Mouse (Mus musculus) midbrain, embryonic 11.5 days (tissue): Measurements from ENCODE around the gene Hapln4. TPM values are rescaled to one million over a fixed set of nuclear protein-coding genes. Genes with fewer than 3 reads are reported as not detected.

Experiments used
- ATAC-seq: fragments of 200-750 bp; cut with Nextera tagmentation; 2 replicates; pipeline ENCODE4 v1.8.0; 2017; ENCODE audit warnings: moderate TSS enrichment, moderate library complexity; ENCODE audit not compliant: low FRiP score
- DNase-seq: peaks from one replicate; pipeline ENCODE4 v3.0.0; 2015; ENCODE audit warnings: low spot score; ENCODE audit errors: missing footprints
- H3K27ac ChIP-seq: fragments of 300-500 bp; sonication (generic); 2 replicates; pipeline ENCODE4 v1.5.1; 2014; ENCODE audit warnings: low read depth, low read length
- H3K27me3 ChIP-seq: fragments of 300-500 bp; sonication (generic); 2 replicates; pipeline ENCODE4 v1.6.1; 2014; ENCODE audit warnings: mild to moderate bottlenecking, low read length, moderate library complexity, mixed read lengths; ENCODE audit not compliant: control insufficient read depth, insufficient read depth
- H3K36me3 ChIP-seq: fragments of 300-500 bp; sonication (generic); 2 replicates; pipeline ENCODE4 v1.6.1; 2014; ENCODE audit warnings: mild to moderate bottlenecking, low read length, moderate library complexity, mixed read lengths; ENCODE audit not compliant: control insufficient read depth, insufficient read depth
- H3K4me1 ChIP-seq: fragments of 300-500 bp; sonication (generic); 2 replicates; pipeline ENCODE4 v1.6.1; 2014; ENCODE audit warnings: low read length; ENCODE audit not compliant: control insufficient read depth, insufficient read depth
- H3K4me2 ChIP-seq: fragments of 300-500 bp; sonication (generic); 2 replicates; pipeline ENCODE4 v1.6.1; 2014; ENCODE audit warnings: mild to moderate bottlenecking, moderate library complexity
- H3K4me3 ChIP-seq: fragments of 300-500 bp; sonication (generic); 2 replicates; pipeline ENCODE4 v1.5.1; 2014; ENCODE audit warnings: low read depth, low read length
- H3K9ac ChIP-seq: fragments of 300-500 bp; sonication (generic); 2 replicates; pipeline ENCODE4 v1.6.1; 2014; ENCODE audit warnings: low read length
- H3K9me3 ChIP-seq: fragments of 300-500 bp; sonication (generic); 2 replicates; pipeline ENCODE4 v1.6.1; 2016; ENCODE audit warnings: low read length; ENCODE audit not compliant: control insufficient read depth
- WGBS: fragments of 180-500 bp; shearing (Covaris S2); extraction: QIAGEN DNeasy Blood & Tissue Kit; methylation state at CpG from one replicate; pipeline ENCODE4 v1.1.7; 2014; 5-methylcytosine and 5-hydroxymethylcytosine counted together
- polyA plus RNA-seq: library from polyadenylated mRNA; unstranded; fragments of >200 nt; fragmentation: Nextera tagmentation; extraction: Ambion mirVana; gene quantifications from 2 replicates; pipeline ENCODE4 v1.2.1, GENCODE M21; 2014

The Hapln4 gene
- polyA plus RNA-seq, 1 experiment from 2014 or later: 0.22 TPM

DNA sequence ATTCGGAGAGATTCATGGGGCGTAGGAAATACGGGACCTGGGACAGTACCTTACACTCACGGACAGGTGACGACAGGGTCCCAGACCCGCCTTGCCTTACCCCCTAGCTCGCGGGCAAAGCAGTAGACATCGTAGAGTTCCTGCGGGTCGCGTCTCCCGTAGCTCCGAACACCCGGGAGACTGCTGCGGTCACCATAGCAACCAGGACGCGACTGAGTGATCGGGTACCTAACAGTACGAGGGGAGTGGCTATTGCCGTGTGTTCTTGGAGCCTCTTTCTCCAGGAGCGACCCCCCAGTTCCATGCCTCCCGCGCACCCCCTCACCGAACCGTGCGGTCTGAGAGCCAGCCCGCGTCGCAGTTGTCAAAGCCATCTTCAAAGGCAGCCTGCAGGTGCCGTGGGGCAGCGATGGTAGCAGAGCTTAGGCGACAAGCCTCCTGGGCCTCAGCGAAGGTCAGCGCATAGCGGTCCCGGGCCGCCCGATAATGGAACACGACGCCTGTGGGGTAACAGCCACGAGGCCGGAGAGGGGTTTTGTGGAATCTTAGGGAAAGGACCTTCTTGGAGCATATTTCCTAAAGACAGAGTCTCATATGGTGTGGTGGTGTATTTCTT lies 29.3 kb downstream of the Hapln4 start:
- peak; percentile 42; the same call in 1 of the 2 replicates for ATAC-seq
- DNase-seq: peak; percentile 91
- peaks cover 54% of the 10 kb centered on the region for H3K27me3 ChIP-seq
- H3K4me3 ChIP-seq: no peak overlapping the region
- H3K27ac ChIP-seq: no peak overlapping the region
- H3K9ac ChIP-seq: no peak overlapping the region
- 7% methylated on average over 42 of the region's 43 CpGs for WGBS
- no peak overlapping the region for H3K4me2 ChIP-seq
- H3K9me3 ChIP-seq: no peaks in the 10 kb centered on the region
- H3K36me3 ChIP-seq: peaks cover 9% of the 10 kb centered on the region; the same call in 1 of the 2 replicates
- peaks cover 6% of the 10 kb centered on the region for H3K4me1 ChIP-seq

DNA sequence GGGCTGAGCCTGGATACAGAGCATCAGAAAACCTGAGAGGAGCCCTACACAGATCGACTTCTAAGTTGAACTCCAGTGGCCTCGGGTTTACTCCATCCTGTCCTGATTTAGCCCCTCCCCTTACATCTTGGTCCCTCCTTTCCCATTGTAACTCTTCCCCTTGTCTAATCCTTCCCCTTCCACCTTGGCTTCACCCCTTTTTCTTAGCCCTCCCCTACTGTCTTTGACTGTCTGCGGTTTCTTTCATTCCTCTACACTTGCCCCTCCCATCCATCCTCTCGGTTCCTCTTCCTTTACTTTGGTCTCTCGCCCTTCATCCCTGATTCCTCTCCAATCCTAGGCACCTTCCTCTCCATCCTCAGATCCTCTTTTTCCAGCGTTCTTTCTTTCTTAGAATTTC lies 31.2 kb downstream of the Hapln4 start:
- H3K27ac ChIP-seq: no peak overlapping the region
- no peaks in the 10 kb centered on the region for H3K9me3 ChIP-seq
- DNase-seq (peak; percentile 60), ATAC-seq (no peak)
- H3K4me1 ChIP-seq: peaks cover 17% of the 10 kb centered on the region
- H3K4me3 ChIP-seq: no peak overlapping the region
- 16% methylated on average over 6 of the region's 6 CpGs for WGBS
- peaks cover 54% of the 10 kb centered on the region for H3K27me3 ChIP-seq
- no peak overlapping the region for H3K4me2 ChIP-seq
- H3K36me3 ChIP-seq: peaks cover 9% of the 10 kb centered on the region; the same call in 1 of the 2 replicates
- H3K9ac ChIP-seq: no peak overlapping the region

DNA sequence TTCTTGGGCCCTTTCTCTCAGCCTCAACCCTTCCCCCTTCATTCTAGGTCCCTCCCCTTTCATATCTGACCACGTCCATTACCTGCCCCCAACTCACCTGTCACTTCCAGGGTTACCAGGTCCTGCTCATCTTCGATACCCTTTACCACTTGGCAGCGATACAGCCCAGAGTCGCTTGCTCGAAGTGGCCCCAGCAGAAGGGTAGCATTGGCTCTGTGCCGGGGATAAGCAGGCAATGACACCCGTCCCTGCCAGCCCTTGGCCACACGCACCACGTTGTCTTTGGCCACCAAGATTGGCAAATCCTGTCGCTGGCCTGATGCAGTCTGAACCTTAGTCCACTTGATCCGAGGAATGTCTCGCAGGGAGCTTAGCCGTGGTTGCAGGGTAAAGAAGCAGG lies 31.6 kb downstream of the Hapln4 start:
- DNase-seq (peak; percentile 35), ATAC-seq (no peak)
- no peak overlapping the region for H3K4me2 ChIP-seq
- peaks cover 7% of the 10 kb centered on the region; the same call in 1 of the 2 replicates for H3K36me3 ChIP-seq
- no peak overlapping the region for H3K4me3 ChIP-seq
- H3K9me3 ChIP-seq: no peaks in the 10 kb centered on the region
- H3K9ac ChIP-seq: no peak overlapping the region
- peaks cover 17% of the 10 kb centered on the region for H3K4me1 ChIP-seq
- 67% methylated on average over 13 of the region's 13 CpGs for WGBS
- H3K27ac ChIP-seq: no peak overlapping the region
- peaks cover 54% of the 10 kb centered on the region for H3K27me3 ChIP-seq

DNA sequence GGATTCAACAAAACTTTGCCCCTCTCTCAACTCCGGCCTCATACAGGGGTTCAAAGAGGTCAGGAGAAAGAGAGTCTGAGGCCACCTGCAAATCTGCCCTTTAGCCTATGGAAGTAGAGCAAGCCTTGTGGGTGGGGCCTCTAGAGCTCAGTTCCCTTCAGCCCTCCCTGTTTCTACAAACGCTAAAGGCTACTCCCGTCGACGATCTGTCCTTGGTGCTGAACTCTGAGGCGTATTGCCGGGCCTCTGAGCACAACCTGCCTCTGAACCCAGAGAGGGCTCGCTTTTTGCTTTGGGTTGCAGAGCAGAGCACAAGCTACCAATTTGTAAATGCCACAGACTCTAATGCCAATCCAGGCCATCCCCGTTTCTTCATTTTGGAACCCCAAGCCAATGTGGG lies 34.4 kb downstream of the Hapln4 start:
- Histone ChIP-seq H3K4me3 (no peak overlapping the region), H3K4me1 (peaks cover 13% of the 10 kb centered on the region), H3K4me2 (peak overlapping the region; percentile 8; the same call in 1 of the 2 replicates), H3K27me3 (peaks cover 33% of the 10 kb centered on the region), H3K36me3 (no peaks in the 10 kb centered on the region), H3K27ac (no peak overlapping the region), H3K9ac (no peak overlapping the region; the same call in 1 of the 2 replicates), H3K9me3 (no peaks in the 10 kb centered on the region)
- no peak for DNase-seq
- no peak for ATAC-seq
- 7% methylated on average over 9 of the region's 9 CpGs for WGBS

DNA sequence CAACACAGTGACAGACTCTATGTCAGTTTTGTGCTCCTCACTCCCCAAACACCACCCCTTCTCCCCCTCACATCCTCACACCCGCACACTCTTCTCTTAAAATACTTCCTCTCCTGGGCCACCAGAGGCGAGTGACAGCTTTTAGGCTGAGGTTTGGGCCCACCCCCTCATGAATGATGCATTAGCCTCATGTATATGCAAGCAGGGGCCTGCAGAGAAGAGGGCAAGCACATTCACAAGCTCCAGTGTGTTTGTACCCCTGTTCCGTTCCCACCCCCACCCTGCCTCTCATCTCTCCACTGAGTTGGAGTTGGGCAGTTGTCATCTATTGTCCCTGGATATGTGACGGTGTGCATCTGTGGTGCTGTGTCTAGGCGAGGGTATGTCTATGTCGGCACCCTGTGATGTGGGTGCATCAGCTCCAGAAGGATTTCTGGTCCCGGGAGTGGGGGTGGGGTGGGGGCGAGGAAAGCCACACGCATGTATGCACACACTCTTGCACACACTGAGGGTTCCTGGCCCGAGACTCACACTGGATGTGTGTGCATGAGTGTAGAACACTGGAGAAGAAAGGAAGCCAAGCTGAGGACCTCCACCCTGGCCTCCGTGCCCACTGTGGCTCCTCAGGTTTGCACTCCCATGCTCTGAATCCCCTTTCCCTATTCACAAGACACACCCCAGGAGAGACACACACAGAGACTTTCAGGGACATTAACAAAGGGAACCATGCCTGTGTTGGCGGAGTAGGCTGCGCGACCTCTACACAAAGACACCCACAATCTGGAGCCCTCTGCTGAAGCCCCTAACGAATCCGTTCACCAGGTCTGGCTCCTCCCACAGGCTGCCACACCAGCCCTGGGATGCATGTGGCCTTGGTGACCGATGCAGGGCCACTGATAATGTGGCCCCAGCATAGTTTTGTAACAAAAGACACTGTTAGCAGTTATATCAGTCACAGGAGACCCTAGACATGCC lies 35.8 kb downstream of the Hapln4 start:
- DNase-seq: peak; percentile 93
- peaks cover 19% of the 10 kb centered on the region for H3K27me3 ChIP-seq
- peak overlapping the region; percentile 81 for H3K9ac ChIP-seq
- H3K4me1 ChIP-seq: peaks cover 11% of the 10 kb centered on the region; the same call in 1 of the 2 replicates
- H3K4me3 ChIP-seq: peak overlapping the region; percentile 53
- no peaks in the 10 kb centered on the region for H3K36me3 ChIP-seq
- H3K27ac ChIP-seq: peak overlapping the region; percentile 80
- peak overlapping the region; percentile 80 for H3K4me2 ChIP-seq
- no peaks in the 10 kb centered on the region for H3K9me3 ChIP-seq
- peak; percentile 88 for ATAC-seq
- 6% methylated on average over 17 of the region's 17 CpGs for WGBS

DNA sequence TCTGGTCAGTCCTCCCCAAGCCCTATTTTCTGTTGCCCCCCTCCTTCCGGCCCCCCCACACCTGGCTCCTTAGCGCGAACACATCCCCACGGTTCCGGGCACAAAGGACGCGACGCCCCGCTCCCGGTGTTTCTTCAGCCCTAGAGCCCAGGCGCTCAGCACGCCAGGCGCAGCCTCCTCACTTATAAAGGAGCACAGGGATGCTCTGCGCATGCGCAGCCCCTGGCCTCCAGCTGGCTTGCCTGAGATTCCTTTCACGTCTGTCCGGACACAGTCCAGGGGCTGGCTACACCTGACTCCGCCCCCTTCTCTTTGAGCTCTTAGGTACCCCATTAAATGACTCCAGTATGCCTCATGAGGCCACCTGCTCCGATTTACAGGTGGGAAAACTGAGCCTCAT lies 37.4 kb downstream of the Hapln4 start, which contains the start of gene Ncan:
Ncan (minus strand) TSS at position 207 of the 400 bp plus-strand sequence.
- H3K36me3 ChIP-seq: no peaks in the 10 kb centered on the region
- H3K27me3 ChIP-seq: peaks cover 5% of the 10 kb centered on the region; the same call in 1 of the 2 replicates
- H3K9me3 ChIP-seq: no peaks in the 10 kb centered on the region
- peaks cover 11% of the 10 kb centered on the region; the same call in 1 of the 2 replicates for H3K4me1 ChIP-seq
- DNase-seq (peak; percentile 98), ATAC-seq (peak; percentile 79)
- peak within 1 kb of the TSS; percentile 81 for H3K9ac ChIP-seq
- peak within 1 kb of the TSS; percentile 80 for H3K4me2 ChIP-seq
- peak within 1 kb of the TSS; percentile 80 for H3K27ac ChIP-seq
- H3K4me3 ChIP-seq: peak within 1 kb of the TSS; percentile 53
- 1% methylated on average over 19 of the region's 19 CpGs for WGBS

DNA sequence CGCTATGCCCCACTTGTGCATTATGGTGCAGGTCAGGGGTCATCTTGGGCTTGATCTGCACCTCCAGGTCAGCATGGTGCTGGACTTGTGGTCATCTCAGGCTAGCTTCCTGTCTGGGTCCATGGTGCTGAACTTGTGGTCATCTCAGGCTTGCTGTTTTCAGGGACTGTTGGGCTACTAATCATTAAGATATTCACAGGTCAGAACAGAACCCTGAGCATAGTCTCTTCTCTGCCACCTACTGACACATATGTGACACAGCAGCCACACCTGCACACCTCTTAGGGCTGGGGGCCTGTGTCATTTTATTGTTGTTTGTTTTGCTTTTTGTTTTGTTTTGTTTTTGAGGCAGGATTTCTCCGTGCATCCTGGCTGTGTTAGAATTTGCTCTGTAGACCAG lies 39.6 kb downstream of the Hapln4 start:
- ATAC-seq (no peak), DNase-seq (peak; percentile 28)
- Histone ChIP-seq H3K4me1 (peaks cover 9% of the 10 kb centered on the region; the same call in 1 of the 2 replicates), H3K27me3 (no peaks in the 10 kb centered on the region), H3K9me3 (no peaks in the 10 kb centered on the region), H3K36me3 (no peaks in the 10 kb centered on the region), H3K9ac (no peak overlapping the region), H3K27ac (no peak overlapping the region), H3K4me3 (no peak overlapping the region), H3K4me2 (no peak overlapping the region)
- WGBS: 51% methylated on average over 2 of the region's 2 CpGs

DNA sequence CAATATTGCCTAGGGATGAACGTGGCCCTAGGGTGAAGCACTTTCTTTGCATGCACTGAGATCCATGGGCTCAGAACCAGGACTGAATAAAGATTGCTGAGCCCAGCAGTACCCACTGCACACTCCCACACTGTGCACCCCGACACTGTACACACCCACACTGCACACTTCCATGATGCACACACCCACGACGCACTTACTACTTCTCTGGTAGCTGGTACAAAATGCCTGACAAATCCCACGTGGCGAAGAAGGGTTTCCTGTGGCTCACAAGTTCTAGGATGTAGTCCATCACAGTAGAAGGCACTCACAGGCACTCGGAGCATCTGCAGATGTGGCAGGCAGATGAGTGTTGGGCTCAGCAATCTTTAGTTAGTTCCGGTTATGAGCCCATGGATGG lies 41.7 kb downstream of the Hapln4 start:
- Histone ChIP-seq H3K4me2 (no peak overlapping the region), H3K27ac (no peak overlapping the region), H3K9ac (no peak overlapping the region), H3K27me3 (no peaks in the 10 kb centered on the region), H3K36me3 (no peaks in the 10 kb centered on the region), H3K9me3 (no peaks in the 10 kb centered on the region), H3K4me1 (no peaks in the 10 kb centered on the region), H3K4me3 (no peak overlapping the region)
- WGBS: 67% methylated on average over 8 of the region's 8 CpGs
- no peak for ATAC-seq
- DNase-seq: peak; percentile 39

DNA sequence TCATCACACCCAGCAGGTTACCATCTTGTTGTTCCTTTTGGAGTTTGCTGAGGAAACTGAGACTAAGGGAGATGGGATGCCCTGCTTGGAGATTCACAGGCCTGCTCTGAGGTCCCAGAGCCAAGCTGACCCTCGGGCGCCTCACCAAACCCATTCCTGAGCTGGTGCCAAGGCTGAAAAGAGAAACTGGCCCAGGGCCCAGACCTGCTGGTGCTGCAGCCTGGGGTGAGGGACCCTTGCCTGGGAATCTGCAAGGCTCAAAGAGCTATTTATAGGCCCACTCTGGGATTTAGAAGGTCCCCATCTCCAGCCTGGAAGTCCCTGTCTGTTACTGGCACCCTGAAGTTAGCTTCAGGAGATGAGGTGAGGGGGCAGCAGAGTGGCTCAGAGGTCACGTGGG lies 45.2 kb downstream of the Hapln4 start:
- H3K9ac ChIP-seq: no peak overlapping the region
- no peaks in the 10 kb centered on the region for H3K27me3 ChIP-seq
- H3K9me3 ChIP-seq: no peaks in the 10 kb centered on the region
- no peaks in the 10 kb centered on the region for H3K36me3 ChIP-seq
- no peak overlapping the region for H3K4me3 ChIP-seq
- DNase-seq (no peak), ATAC-seq (no peak)
- no peak overlapping the region for H3K27ac ChIP-seq
- H3K4me1 ChIP-seq: peaks cover 4% of the 10 kb centered on the region
- WGBS: 79% methylated on average over 3 of the region's 3 CpGs
- H3K4me2 ChIP-seq: no peak overlapping the region
